Mouse (Mus musculus) cerebellum, adult 2 months (tissue): ENCODE data around the gene Cygb.

ENCODE experiments used
- CTCF ChIP-seq: fragments of 200-500 bp; IDR thresholded peaks from 2 replicates; pipeline ENCODE4 v1.5.1; 2011; ENCODE audit warnings: low read depth, mild to moderate bottlenecking, control low read depth, low read length, moderate library complexity, borderline replicate concordance; ENCODE audit not compliant: insufficient read depth
- POLR2A ChIP-seq: fragments of 200-500 bp; IDR thresholded peaks from 2 replicates; pipeline ENCODE4 v1.6.1; 2011; ENCODE audit warnings: low read length, control low read depth, borderline replicate concordance; ENCODE audit not compliant: insufficient read depth

DNA sequence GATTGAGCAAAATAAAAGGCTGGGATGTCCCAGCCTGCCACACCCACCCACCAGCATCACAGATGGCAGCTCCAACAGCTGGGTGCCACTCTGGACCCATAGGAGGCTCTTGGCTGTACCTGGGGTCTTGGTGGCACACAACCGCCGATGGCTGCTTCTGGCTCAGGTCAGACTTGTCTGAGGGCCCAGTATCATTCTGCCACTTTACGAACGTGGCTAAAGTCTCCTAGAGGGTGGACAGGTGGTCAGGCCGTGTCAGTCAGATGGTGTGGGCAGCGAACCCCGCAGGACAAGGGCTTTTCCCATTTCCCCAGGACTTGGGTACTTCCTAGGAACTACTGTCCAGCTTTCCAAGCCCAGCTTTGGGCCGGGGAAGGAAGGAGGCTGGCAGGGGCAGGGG lies 52.9 kb downstream of the Cygb start:
- no peak for TF ChIP-seq CTCF
- no peak for TF ChIP-seq POLR2A
